Mouse (Mus musculus): ENCODE data around the gene Elp4.

GRCm38 (mm10) chr2:105780739-105781138, 123.6 kb downstream of the Elp4 start:
- TF ChIP-seq GATA1 (IDR thresholded peaks at IDR 0.05; ENCODE audit: borderline replicate concordance, low read length) (no peak), FLI1 (IDR thresholded peaks at IDR 0.05; ENCODE audit: low read length) (no peak)

Data from megakaryocyte, embryonic 14.5 days (primary cell).